Mouse (Mus musculus) CH12.LX (cell line): ENCODE measurements around the gene Phtf2. TPM values are rescaled to one million over a fixed set of nuclear protein-coding genes. Genes with fewer than 3 reads are reported as not detected.

Source experiments
- DNase-seq: peaks from one replicate; pipeline ENCODE4 v3.0.0-alpha.2; 2013; ENCODE audit errors: extremely low read depth
- H3K27ac ChIP-seq: 2 replicates; pipeline ENCODE4 v1.5.1; 2012; ENCODE audit warnings: low read depth, mild to moderate bottlenecking, control low read depth, moderate library complexity; ENCODE audit not compliant: insufficient read depth
- H3K27me3 ChIP-seq: replicated peaks from 2 replicates; pipeline ENCODE3; 2012; ENCODE audit warnings: inconsistent platforms
- H3K36me3 ChIP-seq, 2 experiments: replicated peaks in 1 of 2; 2 replicates each; pipeline versions ENCODE3 to v1.6.1; 2012; ENCODE audit warnings: inconsistent platforms in 1 of 2, low read length in 1 of 2, mild to moderate bottlenecking in 1 of 2, mixed read lengths in 1 of 2, moderate library complexity in 1 of 2; ENCODE audit not compliant: control insufficient read depth in 1 of 2, insufficient read depth in 1 of 2
- H3K4me1 ChIP-seq, 2 experiments: 2 replicates each; pipeline ENCODE4 v1.6.1; 2012; ENCODE audit warnings: inconsistent platforms in 1 of 2, moderate library complexity in 1 of 2; ENCODE audit not compliant: insufficient read depth in 2 of 2, control insufficient read depth in 1 of 2
- H3K4me2 ChIP-seq: 2 replicates; pipeline ENCODE4 v1.6.1; 2012; ENCODE audit warnings: low read depth, mild to moderate bottlenecking, control low read depth; ENCODE audit not compliant: poor library complexity, insufficient read depth, severe bottlenecking
- H3K4me3 ChIP-seq, 3 experiments: fragments of 150-350 bp in 1 of 3; sonication (generic) in 1 of 3; replicated peaks in 1 of 3; 2 replicates each; pipeline versions ENCODE3 to v1.5.1; 2011 to 2012; ENCODE audit warnings: low read depth in 2 of 3, low read length in 2 of 3, mild to moderate bottlenecking in 2 of 3, moderate library complexity in 2 of 3, control low read depth in 1 of 3, improper control_type of control experiment in 1 of 3, inconsistent platforms in 1 of 3, mixed read lengths in 1 of 3; ENCODE audit not compliant: poor library complexity in 1 of 3
- H3K79me2 ChIP-seq: replicated peaks from 2 replicates; pipeline ENCODE4 v1.6.1; 2012; ENCODE audit warnings: mild to moderate bottlenecking, moderate library complexity; ENCODE audit not compliant: control insufficient read depth, poor library complexity, insufficient read depth, severe bottlenecking; ENCODE audit errors: extremely low read depth
- H3K9ac ChIP-seq: 2 replicates; pipeline ENCODE4 v1.6.1; 2012; ENCODE audit warnings: low read depth, mild to moderate bottlenecking, control low read depth, moderate library complexity; ENCODE audit not compliant: insufficient read depth
- H3K9me3 ChIP-seq: replicated peaks from 2 replicates; pipeline ENCODE3; 2012; ENCODE audit warnings: low read length, inconsistent platforms, mixed read lengths
- E2F4 ChIP-seq: IDR thresholded peaks from 2 replicates; pipeline ENCODE4 v1.6.1; 2011; ENCODE audit warnings: low read depth, low read length, improper control_type of control experiment; ENCODE audit not compliant: insufficient replicate concordance
- ELF1 ChIP-seq: IDR thresholded peaks from 2 replicates; pipeline ENCODE4 v1.6.1; 2014; ENCODE audit warnings: low read depth, mild to moderate bottlenecking, inconsistent platforms, low read length, improper control_type of control experiment
- EP300 ChIP-seq: IDR thresholded peaks from 2 replicates; pipeline ENCODE4 v1.6.1; 2011; ENCODE audit warnings: low read length, improper control_type of control experiment
- ETS1 ChIP-seq: conservative IDR thresholded peaks from 2 replicates; pipeline ENCODE4 v1.6.1; 2012; ENCODE audit warnings: low read depth, mild to moderate bottlenecking, inconsistent platforms, low read length, improper control_type of control experiment, moderate library complexity
- IRF4 ChIP-seq: IDR thresholded peaks from 2 replicates; pipeline ENCODE4 v1.6.1; 2014; ENCODE audit warnings: low read depth, mild to moderate bottlenecking, inconsistent platforms, low read length, improper control_type of control experiment
- JUND ChIP-seq: conservative IDR thresholded peaks from 2 replicates; pipeline ENCODE4 v1.6.1; 2011; ENCODE audit warnings: low read depth, low read length, improper control_type of control experiment
- MAX ChIP-seq: IDR thresholded peaks from 2 replicates; pipeline ENCODE4 v1.6.1; 2011; ENCODE audit warnings: low read length, improper control_type of control experiment
- MAZ ChIP-seq: IDR thresholded peaks from 2 replicates; pipeline ENCODE4 v1.6.1; 2012; ENCODE audit warnings: low read depth, mild to moderate bottlenecking, inconsistent platforms, low read length, improper control_type of control experiment, moderate library complexity
- MEF2A ChIP-seq: IDR thresholded peaks from 2 replicates; pipeline ENCODE4 v1.6.1; 2014; ENCODE audit warnings: low read depth, mild to moderate bottlenecking, inconsistent platforms, low read length, improper control_type of control experiment, borderline replicate concordance
- PAX5 ChIP-seq: IDR thresholded peaks from 2 replicates; pipeline ENCODE4 v1.6.1; 2012; ENCODE audit warnings: low read length, inconsistent platforms, mixed read lengths
- POLR2AphosphoS2 ChIP-seq: IDR thresholded peaks from 2 replicates; pipeline ENCODE4 v1.6.1; 2011; ENCODE audit warnings: low read depth, low read length, improper control_type of control experiment
- RCOR1 ChIP-seq: conservative IDR thresholded peaks from 2 replicates; pipeline ENCODE4 v1.6.1; 2012; ENCODE audit warnings: low read depth, mild to moderate bottlenecking, inconsistent platforms, low read length, improper control_type of control experiment
- SIN3A ChIP-seq: IDR thresholded peaks from 2 replicates; pipeline ENCODE4 v1.6.1; 2012; ENCODE audit warnings: low read length, improper control_type of control experiment, inconsistent platforms
- SMC3 ChIP-seq: IDR thresholded peaks from 2 replicates; pipeline ENCODE4 v1.6.1; 2011; ENCODE audit warnings: low read depth, low read length, improper control_type of control experiment
- TCF12 ChIP-seq: IDR thresholded peaks from 2 replicates; pipeline ENCODE4 v1.6.1; 2014; ENCODE audit warnings: low read depth, mild to moderate bottlenecking, inconsistent platforms, low read length, improper control_type of control experiment
- USF1 ChIP-seq: IDR thresholded peaks from 2 replicates; pipeline ENCODE4 v1.6.1; 2014; ENCODE audit warnings: low read depth, mild to moderate bottlenecking, inconsistent platforms, low read length, improper control_type of control experiment
- USF2 ChIP-seq: conservative IDR thresholded peaks from 2 replicates; pipeline ENCODE4 v1.6.1; 2011; ENCODE audit warnings: low read depth, low read length, improper control_type of control experiment
- ZKSCAN1 ChIP-seq: IDR thresholded peaks from 2 replicates; pipeline ENCODE4 v1.6.1; 2012; ENCODE audit warnings: low read depth, inconsistent platforms, low read length, improper control_type of control experiment, borderline replicate concordance
- ZMIZ1 ChIP-seq: IDR thresholded peaks from 2 replicates; pipeline ENCODE4 v1.6.1; 2012; ENCODE audit warnings: low read depth, mild to moderate bottlenecking, inconsistent platforms, low read length, improper control_type of control experiment
- dilution Hi-C: fragments of 300-500 bp; cut with MboI; formaldehyde crosslinking; loops from 2 replicates; pipeline ENCODE4 v1.14.3; 2020; ENCODE audit warnings: low sequenced_read_pairs; ENCODE audit not compliant: extremely low pct_unique_long_range_greater_than_20kb, extremely low pct_ligation_motif_present
- in situ Hi-C: fragments of 300-500 bp; cut with MboI; formaldehyde crosslinking; loops from 3 replicates; pipeline ENCODE4 v1.14.3; 2019; ENCODE audit warnings: low sequenced_read_pairs, low pct_ligation_motif_present, low pct_unique_long_range_greater_than_20kb, mixed read lengths
- polyA plus RNA-seq: library from polyadenylated mRNA; unstranded; fragments of >175 nt; gene quantifications from 2 replicates; pipeline ENCODE4 v1.2.1, GENCODE M21; 2012; ENCODE audit warnings: low read depth; ENCODE audit not compliant: insufficient read length
- total RNA-seq, 2 experiments: library from RNA; depleted of rRNA; stranded (reverse); fragments of 300-350 nt in 1 of 2; fragments of >200 nt in 1 of 2; gene quantifications; 2 replicates each; pipeline ENCODE4 v1.2.3; 2012 to 2014

Gene Phtf2
- total and polyA plus RNA-seq, 3 experiments, result 18.5 to 30.4 (median 28.1) TPM

GRCm38 (mm10) chr5:20864216-20864969 is 17.5 kb downstream of the Phtf2 start:
- H3K36me3 ChIP-seq, result peaks cover 0 to 6% of the 10 kb centered on the region in 2 experiments
- peak; percentile 45 for DNase-seq
- dilution Hi-C loops, result no loop called here

DNA sequence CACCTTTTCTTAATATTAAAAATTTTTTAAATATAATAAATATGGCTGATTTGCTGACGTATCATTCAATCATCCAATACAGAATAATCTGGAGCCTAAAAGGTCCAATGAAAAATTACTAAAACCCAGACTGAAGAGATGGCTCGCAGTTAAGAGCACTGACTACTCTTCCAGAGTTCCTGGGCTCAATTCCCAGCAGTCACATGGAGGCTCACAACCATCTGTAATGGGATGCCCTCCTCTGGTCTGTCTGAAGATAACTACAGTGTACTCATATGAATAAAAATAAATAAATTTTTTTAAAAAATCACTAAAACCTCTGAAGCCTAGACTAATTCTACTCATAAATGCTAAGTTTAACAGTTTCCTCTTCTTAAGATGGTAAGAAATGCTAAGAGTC is 20.0 kb downstream of the Phtf2 start:
- H3K4me2 ChIP-seq, result no peak overlapping the region
- no peak overlapping the region for H3K9ac ChIP-seq
- in situ Hi-C loops (no loop called here), dilution Hi-C loops (no loop called here)
- DNase-seq, result no peak
- peaks cover 14% of the 10 kb centered on the region; the same call in 1 of the 2 replicates for H3K79me2 ChIP-seq
- peaks cover 0 to 13% of the 10 kb centered on the region in 2 experiments for H3K36me3 ChIP-seq
- H3K27me3 ChIP-seq, result no peaks in the 10 kb centered on the region
- H3K4me3 ChIP-seq, result no peak overlapping the region
- H3K27ac ChIP-seq, result no peak overlapping the region
- no peaks in the 10 kb centered on the region for H3K9me3 ChIP-seq
- peaks cover 2 to 61% of the 10 kb centered on the region in 2 experiments; a peak in 3 of 4 replicates for H3K4me1 ChIP-seq
- no peak for TF ChIP-seq RCOR1
- TF ChIP-seq IRF4, result no peak
- TF ChIP-seq MAZ, result no peak
- no peak for TF ChIP-seq SIN3A
- TF ChIP-seq MAX, result no peak
- no peak for TF ChIP-seq ETS1
- TF ChIP-seq ZKSCAN1, result no peak
- TF ChIP-seq USF1, result no peak
- no peak for TF ChIP-seq TCF12
- TF ChIP-seq ZMIZ1, result no peak
- TF ChIP-seq SMC3, result no peak
- no peak for TF ChIP-seq MEF2A
- TF ChIP-seq PAX5, result no peak
- TF ChIP-seq JUND, result no peak
- TF ChIP-seq POLR2AphosphoS2, result no peak
- TF ChIP-seq E2F4, result no peak

More at GRCm38 (mm10) chr5:20864216-20864969, 17.5 kb downstream of the Phtf2 start:
- H3K9ac ChIP-seq, result peak overlapping the region; percentile 65
- no peaks in the 10 kb centered on the region for H3K9me3 ChIP-seq
- H3K27ac ChIP-seq, result peak overlapping the region; percentile 6; the same call in 1 of the 2 replicates
- peaks cover 18% of the 10 kb centered on the region for H3K79me2 ChIP-seq
- peaks cover 2 to 66% of the 10 kb centered on the region in 2 experiments; a peak in 3 of 4 replicates for H3K4me1 ChIP-seq
- peak overlapping the region; percentile 87 for H3K4me2 ChIP-seq
- TF ChIP-seq USF2, result no peak
- 0 out of 2 replicates have a peak, but pooled peaks have one; percentile 7 for TF ChIP-seq EP300
- TF ChIP-seq ELF1, result peak; percentile 36; the same call in 1 of the 2 replicates
- TF ChIP-seq IRF4, result peak; percentile 22; the same call in 1 of the 2 replicates
- in situ Hi-C loops, result no loop called here
- no peaks in the 10 kb centered on the region for H3K27me3 ChIP-seq
- no peak overlapping the region for H3K4me3 ChIP-seq
